Mouse (Mus musculus): ENCODE measurements around the gene Dgkg. TPM values are rescaled to one million over a fixed set of nuclear protein-coding genes. Genes with fewer than 3 reads are reported as not detected.

The Dgkg gene
- polyA plus RNA-seq, 1 experiment from 2014 or later = 2.0 TPM

GRCm38 (mm10) chr16:22499951-22500350 lies 157.1 kb downstream of the Dgkg start:
- H3K9me3 ChIP-seq = no peaks in the 10 kb centered on the region
- no peak overlapping the region for H3K4me2 ChIP-seq
- no peaks in the 10 kb centered on the region for H3K27me3 ChIP-seq (replicated peaks)
- no peak overlapping the region for H3K4me3 ChIP-seq
- WGBS = 88% methylated on average over 5 of the region's 5 CpGs
- H3K4me1 ChIP-seq = no peaks in the 10 kb centered on the region
- H3K36me3 ChIP-seq (replicated peaks) = no peaks in the 10 kb centered on the region
- ATAC-seq (replicated peaks) = no peak
- H3K9ac ChIP-seq = no peak overlapping the region
- no peak overlapping the region for H3K27ac ChIP-seq

- Histone ChIP-seq H3K4me2 (no peak overlapping the region), H3K9me3 (no peaks in the 10 kb centered on the region), H3K27me3 (replicated peaks) (no peaks in the 10 kb centered on the region), H3K36me3 (replicated peaks) (no peaks in the 10 kb centered on the region), H3K27ac (no peak overlapping the region), H3K4me3 (no peak overlapping the region), H3K4me1 (no peaks in the 10 kb centered on the region), H3K9ac (no peak overlapping the region)
- no peak for ATAC-seq (replicated peaks)
- WGBS = 91% methylated on average over 3 of the region's 3 CpGs
These were observed 157.6 kb downstream of the Dgkg start for GRCm38 (mm10) chr16:22499447-22499846.

DNA sequence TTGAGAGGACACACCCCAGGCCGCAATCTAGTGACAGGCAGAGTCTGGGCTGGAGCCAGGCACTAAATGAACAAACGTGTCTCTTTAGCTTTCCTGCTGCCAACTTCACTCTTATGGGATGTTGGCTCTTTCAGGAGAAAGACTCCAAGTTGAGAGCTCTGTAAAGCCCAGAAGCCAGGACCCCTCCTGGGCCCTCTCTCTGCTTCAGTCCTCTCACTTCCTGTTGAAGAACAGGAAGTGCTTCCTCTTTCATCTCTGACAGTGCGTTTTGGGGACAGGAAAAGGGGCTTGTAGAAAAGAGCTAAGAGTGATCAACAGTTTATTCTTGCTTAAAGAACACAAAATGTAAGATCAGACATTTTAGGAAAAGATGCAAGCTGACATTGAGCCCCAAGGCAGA lies 159.0 kb downstream of the Dgkg start:
- Histone ChIP-seq H3K36me3 (replicated peaks) (no peaks in the 10 kb centered on the region), H3K4me3 (no peak overlapping the region), H3K9me3 (no peaks in the 10 kb centered on the region), H3K4me1 (no peaks in the 10 kb centered on the region), H3K9ac (no peak overlapping the region), H3K27me3 (replicated peaks) (no peaks in the 10 kb centered on the region), H3K27ac (no peak overlapping the region), H3K4me2 (no peak overlapping the region)
- no peak for ATAC-seq (replicated peaks)
- 82% methylated on average over 3 of the region's 3 CpGs for WGBS

DNA sequence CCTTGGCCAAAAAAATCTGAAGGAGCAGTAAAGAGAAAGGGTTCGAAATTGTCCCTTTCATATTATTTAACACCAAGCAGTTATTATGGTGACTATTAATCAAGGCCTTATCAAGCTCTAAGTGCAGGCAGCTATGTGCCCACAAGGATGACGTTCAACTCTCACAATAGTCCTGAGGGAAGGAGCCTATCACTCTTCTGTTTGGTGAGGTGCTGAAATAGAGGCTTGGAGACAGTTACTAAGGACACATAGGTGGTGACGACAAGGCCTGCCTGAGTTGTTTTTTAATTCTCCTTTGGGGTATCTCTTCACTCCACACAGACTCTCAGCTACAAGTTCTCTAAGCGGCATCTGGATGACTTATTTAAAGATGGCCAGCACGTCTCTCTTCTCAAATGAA lies 161.8 kb downstream of the Dgkg start:
- H3K36me3 ChIP-seq (replicated peaks) = no peaks in the 10 kb centered on the region
- no peaks in the 10 kb centered on the region for H3K27me3 ChIP-seq (replicated peaks)
- no peak overlapping the region for H3K9ac ChIP-seq
- no peak overlapping the region for H3K4me2 ChIP-seq
- H3K27ac ChIP-seq = no peak overlapping the region
- no peak for ATAC-seq (replicated peaks)
- no peak overlapping the region for H3K4me3 ChIP-seq
- no peaks in the 10 kb centered on the region for H3K4me1 ChIP-seq
- H3K9me3 ChIP-seq = no peaks in the 10 kb centered on the region
- WGBS = 89% methylated on average over 5 of the region's 5 CpGs

DNA sequence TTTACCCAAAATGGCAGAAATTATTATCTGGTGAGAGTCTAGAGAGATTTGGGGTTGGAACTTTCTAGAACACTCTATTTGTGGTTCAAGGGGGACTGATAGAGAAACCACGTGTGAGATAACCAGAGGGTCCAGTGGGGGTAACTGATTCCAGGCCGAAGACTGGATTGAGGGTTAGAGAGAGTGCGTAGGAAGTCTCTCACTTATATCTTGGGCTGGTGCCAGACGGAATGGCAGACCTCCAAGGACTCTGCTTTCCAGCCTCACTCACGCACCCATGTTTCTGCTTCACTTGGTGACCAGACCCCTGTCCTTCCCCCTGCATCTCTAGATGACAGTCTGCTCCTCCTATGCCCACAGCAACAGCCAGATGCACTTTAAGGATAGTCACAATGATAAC lies 162.2 kb downstream of the Dgkg start:
- WGBS = 86% methylated on average over 5 of the region's 5 CpGs
- no peaks in the 10 kb centered on the region for H3K4me1 ChIP-seq
- no peaks in the 10 kb centered on the region for H3K36me3 ChIP-seq (replicated peaks)
- ATAC-seq (replicated peaks) = no peak
- no peak overlapping the region for H3K9ac ChIP-seq
- H3K4me3 ChIP-seq = no peak overlapping the region
- H3K4me2 ChIP-seq = no peak overlapping the region
- H3K27ac ChIP-seq = no peak overlapping the region
- H3K27me3 ChIP-seq (replicated peaks) = no peaks in the 10 kb centered on the region
- H3K9me3 ChIP-seq = no peaks in the 10 kb centered on the region

GRCm38 (mm10) chr16:22493396-22493795 lies 163.6 kb downstream of the Dgkg start:
- Histone ChIP-seq H3K9ac (no peak overlapping the region), H3K4me2 (no peak overlapping the region), H3K4me3 (no peak overlapping the region), H3K27ac (no peak overlapping the region), H3K9me3 (no peaks in the 10 kb centered on the region), H3K4me1 (no peaks in the 10 kb centered on the region), H3K36me3 (replicated peaks) (no peaks in the 10 kb centered on the region), H3K27me3 (replicated peaks) (no peaks in the 10 kb centered on the region)
- 57% methylated on average over 4 of the region's 4 CpGs for WGBS
- no peak for ATAC-seq (replicated peaks)

DNA sequence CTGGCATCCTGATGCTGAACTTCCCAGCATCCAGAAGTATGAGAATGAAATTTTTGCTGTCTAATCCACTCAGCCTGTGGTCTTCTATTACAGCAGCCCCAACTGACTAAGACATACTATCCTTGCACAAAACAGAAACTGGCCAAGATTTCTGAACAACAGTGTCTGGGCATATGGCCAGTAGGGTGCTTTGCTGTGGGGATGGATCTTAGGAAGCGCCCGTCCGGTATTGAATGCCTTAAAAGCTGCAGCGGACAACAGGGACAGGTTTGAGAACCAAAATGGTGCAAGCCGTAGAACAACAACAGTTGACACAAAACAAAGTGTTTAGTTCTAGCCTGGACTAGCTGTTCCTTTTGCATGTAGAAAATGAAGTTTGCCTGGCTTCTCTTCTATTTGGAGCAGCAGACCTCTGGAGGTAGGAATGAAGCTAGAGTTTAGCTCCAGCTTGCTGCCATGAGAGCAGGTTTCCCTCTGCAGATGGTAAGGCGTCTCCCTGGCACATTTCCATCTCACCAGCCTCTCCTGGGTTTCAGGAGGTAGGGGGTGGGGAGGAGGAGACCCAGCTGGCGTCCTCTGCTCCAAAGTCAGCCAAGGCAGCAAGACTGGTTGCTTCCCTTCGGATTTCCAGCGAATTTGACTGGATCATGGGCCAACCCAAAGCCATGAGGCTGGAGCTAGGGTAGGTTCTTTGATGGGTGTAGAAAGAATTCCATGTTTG lies 165.4 kb downstream of the Dgkg start:
- no peak overlapping the region for H3K9ac ChIP-seq
- no peaks in the 10 kb centered on the region for H3K9me3 ChIP-seq
- no peak overlapping the region for H3K27ac ChIP-seq
- H3K4me3 ChIP-seq = no peak overlapping the region
- no peaks in the 10 kb centered on the region for H3K4me1 ChIP-seq
- no peak overlapping the region for H3K4me2 ChIP-seq
- H3K36me3 ChIP-seq (replicated peaks) = no peaks in the 10 kb centered on the region
- 83% methylated on average over 9 of the region's 9 CpGs for WGBS
- no peak for ATAC-seq (replicated peaks)
- no peaks in the 10 kb centered on the region for H3K27me3 ChIP-seq (replicated peaks)

DNA sequence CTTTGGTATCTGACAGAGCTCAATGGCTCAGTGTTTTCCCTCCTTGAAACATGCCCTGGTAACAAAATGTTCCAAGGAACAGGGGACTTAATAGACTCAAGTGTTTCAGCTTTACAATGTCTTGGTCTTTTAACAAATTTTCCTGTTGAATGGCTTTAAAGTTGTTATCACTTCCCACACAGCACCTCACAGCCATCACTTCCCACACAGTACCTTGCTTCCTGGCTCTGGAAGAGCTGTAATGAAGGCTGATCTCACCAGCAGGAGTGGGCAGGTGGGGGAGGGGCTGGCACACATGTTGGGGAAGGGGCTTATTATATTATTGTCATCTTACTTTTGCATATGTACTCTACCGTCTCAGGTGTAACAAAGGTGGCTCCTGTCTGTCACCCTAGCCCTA lies 173.1 kb downstream of the Dgkg start:
- Histone ChIP-seq H3K9me3 (no peaks in the 10 kb centered on the region), H3K4me2 (no peak overlapping the region), H3K9ac (no peak overlapping the region), H3K4me3 (no peak overlapping the region), H3K27ac (no peak overlapping the region), H3K27me3 (replicated peaks) (no peaks in the 10 kb centered on the region), H3K4me1 (no peaks in the 10 kb centered on the region), H3K36me3 (replicated peaks) (no peaks in the 10 kb centered on the region)
- no peak for ATAC-seq (replicated peaks)
- WGBS = 100% methylated on average over 1 of the region's 1 CpGs

GRCm38 (mm10) chr16:22479322-22479721 lies 177.7 kb downstream of the Dgkg start:
- Histone ChIP-seq H3K36me3 (replicated peaks) (no peaks in the 10 kb centered on the region), H3K27me3 (replicated peaks) (no peaks in the 10 kb centered on the region), H3K9ac (no peak overlapping the region), H3K27ac (no peak overlapping the region), H3K9me3 (no peaks in the 10 kb centered on the region), H3K4me3 (no peak overlapping the region), H3K4me1 (no peaks in the 10 kb centered on the region), H3K4me2 (no peak overlapping the region)
- ATAC-seq (replicated peaks) = no peak
- 93% methylated on average over 8 of the region's 8 CpGs for WGBS

- Histone ChIP-seq H3K9me3 (no peaks in the 10 kb centered on the region), H3K36me3 (replicated peaks) (no peaks in the 10 kb centered on the region), H3K4me3 (no peak overlapping the region), H3K27ac (no peak overlapping the region), H3K9ac (no peak overlapping the region), H3K4me1 (no peaks in the 10 kb centered on the region), H3K27me3 (replicated peaks) (no peaks in the 10 kb centered on the region), H3K4me2 (no peak overlapping the region)
- no peak for ATAC-seq (replicated peaks)
- WGBS = 90% methylated on average over 2 of the region's 2 CpGs
These were observed 185.3 kb downstream of the Dgkg start for GRCm38 (mm10) chr16:22471728-22472127.

GRCm38 (mm10) chr16:22469385-22469784 lies 187.6 kb downstream of the Dgkg start:
- no peak overlapping the region for H3K4me2 ChIP-seq
- no peak overlapping the region for H3K4me3 ChIP-seq
- H3K9me3 ChIP-seq = no peaks in the 10 kb centered on the region
- no peak overlapping the region for H3K27ac ChIP-seq
- no peaks in the 10 kb centered on the region for H3K27me3 ChIP-seq (replicated peaks)
- no peaks in the 10 kb centered on the region for H3K4me1 ChIP-seq
- WGBS = 88% methylated on average over 11 of the region's 11 CpGs
- ATAC-seq (replicated peaks) = no peak
- H3K36me3 ChIP-seq (replicated peaks) = no peaks in the 10 kb centered on the region
- no peak overlapping the region for H3K9ac ChIP-seq

- H3K4me2 ChIP-seq = no peak overlapping the region
- no peaks in the 10 kb centered on the region for H3K9me3 ChIP-seq
- H3K27me3 ChIP-seq (replicated peaks) = no peaks in the 10 kb centered on the region
- 85% methylated on average over 2 of the region's 2 CpGs for WGBS
- no peaks in the 10 kb centered on the region for H3K36me3 ChIP-seq (replicated peaks)
- H3K4me3 ChIP-seq = no peak overlapping the region
- H3K27ac ChIP-seq = no peak overlapping the region
- ATAC-seq (replicated peaks) = no peak
- no peak overlapping the region for H3K9ac ChIP-seq
- H3K4me1 ChIP-seq = no peaks in the 10 kb centered on the region
These were observed 189.9 kb downstream of the Dgkg start for GRCm38 (mm10) chr16:22467111-22467510.

DNA sequence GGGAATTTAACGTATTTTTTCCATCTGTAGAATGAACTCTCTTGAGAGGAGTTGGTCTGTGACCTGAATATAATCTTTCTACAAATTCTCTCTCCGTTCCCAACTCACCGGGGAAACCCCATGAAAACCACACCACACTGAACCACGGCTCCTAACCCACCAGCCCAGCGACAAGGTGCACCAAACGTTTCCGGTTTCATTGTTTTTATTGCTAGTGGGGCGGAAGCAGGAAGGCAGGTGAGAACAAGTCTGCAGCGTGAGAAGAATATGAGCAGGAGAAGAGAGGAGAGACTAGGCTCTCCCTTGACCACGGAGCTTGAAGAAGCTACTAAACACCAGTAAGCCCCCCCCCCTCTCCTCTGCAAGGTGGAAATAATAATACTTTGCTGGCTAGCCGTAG lies 190.6 kb downstream of the Dgkg start:
- Histone ChIP-seq H3K4me3 (no peak overlapping the region), H3K4me2 (no peak overlapping the region), H3K36me3 (replicated peaks) (no peaks in the 10 kb centered on the region), H3K9ac (no peak overlapping the region), H3K4me1 (no peaks in the 10 kb centered on the region), H3K27me3 (replicated peaks) (no peaks in the 10 kb centered on the region), H3K27ac (no peak overlapping the region), H3K9me3 (no peaks in the 10 kb centered on the region)
- 83% methylated on average over 11 of the region's 11 CpGs for WGBS
- ATAC-seq (replicated peaks) = no peak
